Mouse (Mus musculus): ENCODE results near the gene Il13.

The Il13 gene

DNA sequence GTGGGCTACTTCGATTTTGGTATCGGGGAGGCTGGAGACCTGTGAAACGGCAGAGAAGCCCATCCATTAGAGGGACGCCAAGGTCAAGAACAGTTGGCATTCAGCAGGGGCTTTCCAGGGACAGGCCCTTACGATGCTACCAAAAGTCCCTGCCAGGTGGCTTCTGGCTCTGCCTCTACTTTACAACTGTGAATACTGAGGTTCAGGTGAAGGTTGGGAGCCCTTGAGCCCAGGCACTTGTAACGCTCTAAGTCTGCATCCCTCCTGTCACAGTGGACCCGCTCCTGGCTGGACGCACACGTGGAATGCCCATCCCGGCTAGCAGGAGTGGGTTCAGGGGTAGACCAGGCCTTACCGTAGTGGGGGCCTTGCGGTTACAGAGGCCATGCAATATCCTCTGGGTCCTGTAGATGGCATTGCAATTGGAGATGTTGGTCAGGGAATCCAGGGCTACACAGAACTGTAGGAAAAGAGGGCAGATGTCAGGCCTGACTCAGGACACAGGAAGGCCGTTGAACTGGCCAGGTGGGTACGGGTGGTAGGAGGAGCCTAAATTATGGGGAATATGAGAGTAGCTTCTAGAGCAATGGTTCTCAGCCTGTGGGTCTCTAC is 2.3 kb downstream of the Il13 start:
- DNase-seq (ENCODE audit: low spot score): peak; percentile 52

DNA sequence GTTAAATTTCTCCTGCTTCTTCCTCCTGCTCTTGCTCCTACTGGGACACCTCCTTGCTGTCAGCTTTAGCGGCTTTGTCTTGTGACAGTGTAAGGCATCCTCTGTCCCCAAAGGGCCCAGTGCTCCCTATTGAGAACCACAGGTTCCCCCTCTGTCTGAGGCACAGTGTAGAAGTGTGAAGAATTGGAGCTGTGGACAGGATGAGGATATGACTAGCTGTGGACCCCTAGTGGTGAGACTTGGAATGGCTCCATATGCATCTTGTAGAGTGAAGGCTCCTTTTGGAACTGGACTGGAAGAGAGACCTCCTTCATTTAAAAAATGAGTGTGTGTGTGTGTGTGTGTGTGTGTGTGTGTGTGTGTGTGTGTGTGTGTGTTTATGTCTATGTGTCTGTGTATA is 6.6 kb downstream of the Il13 start:
- DNase-seq (ENCODE audit: low spot score): peak; percentile 93

DNA sequence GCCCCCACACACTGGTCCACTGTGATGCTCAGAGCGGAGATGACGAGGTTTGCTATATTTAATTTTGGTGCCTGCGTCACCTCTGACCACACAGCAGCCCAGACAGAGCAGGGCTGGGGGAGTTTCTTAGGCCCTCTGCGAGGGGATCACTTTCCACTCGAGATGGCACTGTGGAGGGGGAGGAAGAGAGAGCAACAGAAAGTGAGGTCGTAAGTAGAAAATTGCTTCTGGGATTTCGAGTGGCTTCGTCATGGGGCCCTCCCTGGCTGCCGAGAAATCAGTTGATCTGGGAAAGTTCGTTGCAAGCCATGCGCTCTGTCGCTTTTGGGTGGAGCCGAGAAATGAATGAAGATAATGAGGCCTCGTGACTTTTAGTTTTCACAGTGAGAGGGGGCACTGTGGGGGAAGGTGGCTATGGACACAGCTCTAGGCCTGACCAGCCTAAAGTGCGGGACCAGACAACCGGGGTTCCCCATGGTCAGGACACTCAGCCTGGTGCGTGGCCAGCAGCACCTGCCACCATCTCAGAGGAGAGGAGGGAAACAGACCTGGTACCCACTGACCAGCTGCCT is 7.6 kb downstream of the Il13 start:
- no peak for DNase-seq (ENCODE audit: low spot score)

DNA sequence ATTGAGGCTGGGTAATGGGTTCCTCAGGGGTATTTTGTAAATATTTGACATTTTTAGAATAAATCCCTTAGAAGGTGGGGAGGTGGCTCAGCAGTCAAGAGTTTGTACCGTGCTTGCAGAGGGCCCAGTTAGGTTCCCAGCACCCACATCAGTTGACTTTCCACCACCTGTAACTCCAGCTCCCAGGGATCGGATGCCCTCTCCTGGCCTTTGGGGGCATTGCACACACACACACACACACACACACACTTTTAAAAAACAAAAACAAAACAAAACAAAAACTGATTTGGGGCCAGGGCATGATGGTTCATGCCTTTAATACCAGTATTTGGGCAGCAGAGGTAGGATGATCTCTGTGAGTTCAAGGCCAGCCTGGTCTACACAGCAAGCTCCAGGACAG is 10.4 kb downstream of the Il13 start:
- DNase-seq (ENCODE audit: low spot score): no peak

DNA sequence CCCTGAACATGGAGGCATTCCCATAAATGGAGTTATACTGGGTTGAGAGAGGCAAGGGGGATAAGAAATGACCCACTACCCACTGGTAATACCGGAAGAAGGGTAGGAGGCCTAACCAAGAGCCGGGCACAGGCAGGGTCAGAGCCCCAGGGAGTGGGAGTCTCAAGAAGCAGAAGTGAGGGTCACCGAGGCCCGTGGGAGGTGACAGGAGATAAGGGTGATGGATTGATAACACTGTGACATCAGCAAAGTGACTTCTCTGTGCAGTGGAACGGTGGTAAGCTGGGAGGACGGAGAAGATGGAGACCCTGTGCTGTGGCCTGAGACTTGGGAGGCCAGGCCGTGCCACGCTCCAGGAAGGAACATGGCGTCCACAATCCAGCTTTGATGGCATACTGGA is 10.9 kb downstream of the Il13 start:
- no peak for DNase-seq (ENCODE audit: low spot score)

DNA sequence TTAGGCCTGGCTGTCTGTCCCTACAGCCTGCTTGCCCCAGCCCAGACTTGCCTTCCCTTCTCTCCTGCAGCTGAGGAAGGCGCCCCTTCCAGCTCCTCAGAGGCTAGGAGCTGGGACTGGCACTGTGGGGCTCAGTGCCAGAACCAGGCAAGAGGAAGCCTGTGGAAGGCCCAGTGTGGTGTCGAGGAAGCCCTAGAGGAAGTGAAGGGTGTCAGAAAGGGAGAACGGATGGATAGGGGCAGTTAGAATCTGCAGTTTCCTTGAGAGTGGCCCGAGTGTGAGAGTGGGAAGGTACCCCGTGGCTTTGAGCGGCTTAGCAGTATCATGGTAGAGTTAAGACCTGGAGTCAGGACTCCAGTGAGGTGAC is 12.1 kb downstream of the Il13 start:
- DNase-seq (ENCODE audit: low spot score): no peak

DNA sequence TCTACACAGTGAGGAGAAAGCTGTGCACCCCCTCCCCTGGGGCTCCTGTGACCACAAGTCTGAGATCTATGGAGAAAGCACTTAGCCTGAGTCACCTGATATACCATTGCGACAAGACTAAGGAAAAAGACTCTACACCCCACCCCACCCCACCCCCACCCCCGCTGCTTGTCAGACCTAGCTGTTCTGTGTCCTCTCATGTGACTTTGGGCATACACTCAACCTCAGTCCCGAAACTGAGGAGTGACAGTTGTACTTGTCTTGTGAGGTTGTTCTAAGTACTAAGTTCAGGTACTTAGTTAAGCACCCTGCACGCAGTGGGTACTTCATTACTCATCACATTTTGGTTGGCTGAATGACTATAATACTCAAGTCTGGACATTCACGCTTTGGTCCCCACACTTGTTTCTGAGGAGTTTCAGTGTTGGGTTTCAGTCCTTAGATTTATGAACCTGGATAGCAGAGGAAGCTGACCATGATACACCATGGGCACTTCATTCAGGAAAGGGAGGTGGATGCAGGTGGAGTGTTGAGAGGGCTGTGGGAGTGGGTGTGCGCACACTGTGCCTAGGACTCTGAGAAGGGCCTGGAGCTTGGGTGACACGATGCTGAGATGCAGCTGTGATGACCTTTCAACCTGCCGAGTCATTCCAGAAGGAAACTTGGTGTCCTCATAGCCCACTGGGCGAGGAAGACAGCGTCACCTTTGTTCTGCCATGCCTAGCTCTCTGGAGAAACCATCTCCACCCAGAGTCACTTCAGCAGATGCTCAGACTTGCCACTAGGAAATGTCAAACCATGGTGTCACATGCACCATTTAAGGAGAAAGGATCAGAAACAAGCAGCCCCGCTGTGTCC is 12.7 kb downstream of the Il13 start:
- DNase-seq (ENCODE audit: low spot score): no peak

DNA sequence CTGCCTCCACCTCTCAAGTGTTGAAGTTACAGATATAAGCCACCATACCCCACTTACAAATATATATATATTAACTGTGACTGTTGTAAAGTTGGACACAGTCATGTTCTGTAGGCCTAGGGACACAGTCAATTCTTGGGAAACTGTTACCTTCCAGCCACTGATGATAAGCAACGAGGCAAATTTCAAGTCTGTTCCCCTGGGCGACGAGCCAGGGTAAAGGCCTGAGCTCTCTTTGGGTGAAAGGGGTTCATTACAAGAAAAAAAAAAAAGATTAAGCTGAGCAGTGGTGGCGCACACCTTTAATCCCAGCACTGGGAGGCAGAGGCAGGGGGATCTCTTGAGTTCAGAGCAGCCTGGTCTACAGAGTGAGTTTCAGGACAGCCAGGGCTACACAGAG is 14.4 kb downstream of the Il13 start:
- no peak for DNase-seq (ENCODE audit: low spot score)

DNA sequence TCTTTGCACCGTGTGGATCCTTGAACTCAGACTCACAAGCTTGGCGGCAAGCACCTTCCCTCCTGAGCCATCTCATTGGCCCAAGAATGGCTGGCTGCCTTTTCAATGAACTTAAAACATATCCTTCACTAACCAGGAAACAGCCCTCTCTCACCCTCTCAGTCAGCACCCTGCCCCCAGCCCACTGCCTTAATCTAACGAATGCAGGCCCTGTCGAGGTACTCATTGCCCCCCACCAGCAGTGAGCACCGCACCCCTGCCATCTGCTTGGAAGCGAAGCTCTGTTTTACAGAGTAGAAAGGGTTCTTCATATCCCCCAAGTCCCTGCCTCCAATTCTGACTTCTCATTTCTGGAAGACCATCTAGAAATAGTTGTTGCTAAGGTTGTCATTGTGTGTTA is 15.1 kb downstream of the Il13 start:
- DNase-seq (ENCODE audit: low spot score): no peak

DNA sequence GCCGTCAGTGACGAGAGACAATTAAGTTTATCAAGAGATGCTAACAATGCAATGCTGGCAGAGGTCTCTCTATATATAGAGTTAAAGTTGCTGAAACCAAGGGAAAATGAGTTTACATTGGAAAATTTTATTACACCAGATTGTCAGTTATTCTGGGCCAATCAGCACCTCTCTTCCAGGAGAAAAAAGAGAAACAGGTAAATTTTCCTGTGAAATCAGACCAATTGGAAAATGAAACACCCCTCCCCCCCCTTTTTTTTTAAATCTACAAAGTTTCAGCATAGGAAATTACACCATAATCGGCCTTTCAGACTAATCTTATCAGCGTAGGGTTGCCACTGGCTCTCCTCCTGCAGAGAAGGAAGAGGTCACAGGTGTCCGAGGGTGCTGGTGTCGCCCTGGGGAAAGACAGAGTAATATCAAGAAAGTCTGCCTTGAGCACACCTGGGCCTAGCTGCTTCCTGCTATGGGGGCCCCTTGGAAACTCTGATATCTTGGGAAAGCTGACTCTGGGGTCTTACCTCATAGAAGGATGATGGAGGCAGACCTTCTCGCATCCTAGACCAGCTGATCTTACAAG is 15.8 kb downstream of the Il13 start, which contains the start of gene Il4:
Il4 (minus strand) TSS at position 51 of the 580 bp plus-strand sequence.
- no peak for DNase-seq (ENCODE audit: low spot score)

DNA sequence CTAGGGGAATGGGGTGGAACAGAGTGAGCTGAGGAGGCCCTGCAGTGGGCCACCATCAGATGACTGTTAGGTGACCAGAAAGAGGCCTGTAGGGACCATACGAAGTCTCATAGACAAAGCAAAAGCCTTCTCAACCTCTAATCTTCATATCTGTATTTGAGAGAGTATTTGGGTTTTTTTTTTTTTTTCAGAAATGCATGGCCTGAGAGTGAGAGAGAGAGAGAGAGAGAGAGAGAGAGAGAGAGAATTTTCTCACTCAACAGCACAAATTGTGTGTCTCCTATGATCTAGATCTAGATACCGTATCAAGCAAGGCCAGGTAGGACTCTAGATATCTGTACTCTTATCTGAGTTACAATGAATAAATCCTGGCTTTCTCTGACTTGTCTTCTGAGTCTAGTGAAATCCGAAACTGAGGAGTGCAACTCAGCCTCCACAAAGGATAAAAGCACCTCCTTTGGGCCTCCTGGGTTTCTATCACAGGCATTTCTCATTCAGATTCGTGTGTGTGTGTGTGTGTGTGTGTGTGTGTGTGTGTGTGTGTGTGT is 16.9 kb downstream of the Il13 start:
- no peak for DNase-seq (ENCODE audit: low spot score)

DNA sequence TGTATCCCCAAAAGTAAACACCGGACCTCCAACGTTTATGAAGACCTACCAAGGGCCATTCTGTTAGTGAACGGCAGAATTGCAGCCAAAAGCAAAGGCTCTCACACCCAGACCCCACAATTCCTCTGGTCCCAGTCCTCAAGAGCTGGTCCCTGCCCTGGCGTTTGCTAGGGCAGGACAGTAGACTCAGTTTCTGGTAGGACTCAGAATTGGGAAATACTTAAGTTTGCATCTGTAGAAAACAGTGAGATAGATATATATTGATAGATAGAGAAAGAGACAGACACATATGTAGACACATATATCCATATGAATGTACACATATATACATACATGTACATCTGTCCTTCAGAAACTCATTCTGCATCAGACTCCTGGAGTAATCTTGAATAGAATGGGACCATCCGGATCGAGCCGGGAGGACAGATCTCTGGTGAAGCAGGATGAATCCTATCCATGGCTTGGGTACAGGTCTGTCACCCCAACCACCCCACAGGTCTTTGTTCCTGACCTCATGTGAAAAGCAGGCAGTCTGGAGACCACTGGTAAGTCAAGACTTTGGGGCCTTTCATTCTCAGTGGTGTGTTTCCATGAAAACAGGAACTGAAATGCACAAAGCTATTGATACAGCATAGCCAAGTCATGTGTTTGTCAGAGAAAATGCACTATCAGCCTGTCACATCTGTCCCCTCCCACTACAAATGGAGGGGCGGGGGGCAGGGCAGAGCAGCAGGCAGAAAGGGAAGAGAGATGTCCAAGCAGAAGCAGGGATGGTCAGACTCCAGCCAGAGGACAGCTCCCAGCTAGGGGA is 17.5 kb downstream of the Il13 start:
- DNase-seq (ENCODE audit: low spot score): no peak

DNA sequence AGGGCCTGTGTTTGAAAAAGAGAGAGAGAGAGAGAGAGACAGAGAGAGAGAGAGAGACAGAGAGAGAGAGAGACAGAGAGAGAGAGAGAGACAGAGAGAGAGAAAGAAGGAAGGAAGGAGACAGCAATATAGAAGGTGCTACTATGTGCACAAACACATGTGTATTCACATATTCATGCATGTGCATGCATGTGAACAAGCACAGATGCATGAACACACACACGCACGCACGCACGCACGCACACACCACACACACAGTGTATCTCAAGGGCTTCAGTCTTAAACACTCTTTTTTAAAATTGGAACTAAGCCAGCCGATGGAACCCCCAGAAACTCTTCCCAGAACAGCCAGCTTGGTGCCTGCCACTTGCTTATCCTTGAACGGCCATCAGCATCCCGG is 18.9 kb downstream of the Il13 start:
- DNase-seq (ENCODE audit: low spot score): no peak

DNA sequence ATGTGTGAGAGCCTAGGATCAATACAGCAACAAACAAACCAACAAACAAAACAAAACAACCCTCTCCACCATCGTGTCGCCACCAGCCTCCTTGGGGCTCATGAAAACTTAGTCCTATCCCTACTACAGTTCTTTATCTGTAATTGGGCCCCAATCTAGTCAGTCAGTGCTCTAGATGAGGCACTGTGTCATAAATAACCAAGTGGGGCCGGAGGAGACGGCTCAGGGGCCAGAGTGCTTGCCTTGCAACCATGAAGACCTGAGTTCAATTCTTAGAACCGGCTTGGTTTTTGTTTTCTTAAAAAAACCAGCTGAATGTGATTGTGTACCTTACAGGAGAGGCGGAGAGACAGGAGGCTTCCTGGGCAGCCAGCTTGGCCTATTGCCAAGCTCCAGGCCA is 19.3 kb downstream of the Il13 start:
- no peak for DNase-seq (ENCODE audit: low spot score)

DNA sequence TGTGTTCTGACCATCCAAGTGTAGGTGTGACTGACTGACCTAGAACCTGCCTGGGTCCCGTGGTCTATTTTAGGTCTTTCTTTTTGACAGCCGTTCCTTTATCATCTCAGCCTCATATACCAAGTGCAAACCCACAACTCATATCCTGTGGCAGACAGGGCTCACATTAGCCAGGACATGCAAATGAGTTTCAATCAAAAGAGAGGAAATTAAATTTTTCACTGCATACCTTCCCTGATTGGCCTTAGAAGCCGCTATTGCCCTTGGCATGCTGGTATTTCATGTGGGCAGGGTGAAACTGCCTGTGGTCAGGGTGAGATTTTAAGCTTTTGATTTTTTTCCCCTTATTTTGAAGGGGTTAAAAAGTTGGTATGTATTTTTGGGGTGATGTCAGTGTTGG is 24.8 kb downstream of the Il13 start:
- no peak for DNase-seq (ENCODE audit: low spot score)

DNA sequence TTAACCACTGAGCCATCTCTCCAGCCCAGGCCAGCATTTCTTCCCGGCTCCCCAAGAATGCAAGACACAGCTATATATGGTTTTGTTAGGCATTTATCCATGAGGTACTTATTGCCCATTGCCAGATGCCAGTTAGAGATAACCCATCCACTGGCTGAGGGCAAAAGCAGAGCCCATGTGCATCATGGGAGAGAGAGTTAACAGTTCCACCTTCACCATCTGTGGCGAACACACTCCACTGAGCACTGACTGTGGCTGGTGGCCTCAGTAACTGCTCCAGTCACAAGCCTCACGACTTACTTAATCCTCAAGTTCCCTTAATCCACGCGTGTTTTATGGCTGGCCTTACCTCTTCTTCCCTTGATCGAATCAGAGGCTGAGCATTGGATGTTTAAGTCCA is 25.3 kb downstream of the Il13 start:
- no peak for DNase-seq (ENCODE audit: low spot score)

DNA sequence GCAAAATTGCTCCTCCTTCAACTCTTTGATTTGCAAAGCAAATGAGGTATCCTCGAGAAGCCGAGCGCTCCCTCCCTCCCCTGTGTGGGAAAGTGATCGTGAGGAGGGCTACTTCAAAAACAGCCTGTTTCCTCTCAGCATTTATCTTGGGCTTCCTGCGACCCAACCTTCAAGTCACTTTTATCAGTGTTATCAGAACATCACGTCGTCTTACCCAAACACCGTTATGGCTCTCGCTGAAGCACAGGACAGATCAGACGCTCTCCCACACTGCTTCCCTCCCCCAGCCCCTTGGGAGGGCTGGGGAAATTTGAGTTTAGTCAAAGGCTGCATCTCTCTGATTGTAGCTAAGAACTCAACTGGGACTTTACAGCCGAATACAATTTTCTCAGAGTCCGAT is 28.9 kb downstream of the Il13 start:
- DNase-seq (ENCODE audit: low spot score): no peak

DNA sequence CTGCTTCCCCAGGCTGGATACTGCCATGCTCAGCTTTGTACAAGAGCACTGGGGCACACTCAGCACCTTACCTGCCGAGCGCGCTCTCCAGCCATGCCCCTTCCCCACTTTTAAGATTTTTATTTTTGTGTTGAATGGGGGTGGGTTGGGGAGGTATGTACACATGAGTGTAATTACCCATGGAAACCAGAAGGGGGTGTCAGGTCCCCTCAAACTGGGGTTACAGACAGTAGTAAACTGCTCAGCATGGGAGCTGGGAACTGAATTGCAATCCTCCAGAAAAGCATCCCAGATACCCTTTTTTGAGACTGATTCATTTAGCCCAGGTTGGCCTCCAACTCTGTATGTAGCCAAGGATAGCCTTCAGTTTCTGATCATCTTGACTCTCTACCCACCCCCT is 29.5 kb downstream of the Il13 start:
- DNase-seq (ENCODE audit: low spot score): no peak

DNA sequence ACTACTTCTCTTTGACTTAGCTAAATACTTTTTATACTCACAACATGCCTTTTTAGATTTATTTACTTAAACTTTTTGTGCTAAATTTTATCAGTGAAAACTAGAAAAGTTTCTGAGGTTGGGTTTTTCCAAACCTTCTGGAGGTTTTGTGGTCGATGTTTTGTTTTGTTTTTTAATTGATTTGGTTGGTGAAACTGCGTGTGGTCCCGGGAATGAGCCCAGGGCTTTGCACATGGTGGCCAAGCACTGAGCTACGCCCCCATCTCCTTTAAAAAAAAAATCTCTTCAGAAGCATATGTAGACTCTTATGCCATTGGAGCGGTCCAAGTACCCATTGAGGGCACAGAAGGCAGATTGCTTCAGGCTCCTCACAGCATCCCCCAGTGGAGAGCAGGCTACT is 43.4 kb downstream of the Il13 start:
- DNase-seq (ENCODE audit: low spot score): no peak

DNA sequence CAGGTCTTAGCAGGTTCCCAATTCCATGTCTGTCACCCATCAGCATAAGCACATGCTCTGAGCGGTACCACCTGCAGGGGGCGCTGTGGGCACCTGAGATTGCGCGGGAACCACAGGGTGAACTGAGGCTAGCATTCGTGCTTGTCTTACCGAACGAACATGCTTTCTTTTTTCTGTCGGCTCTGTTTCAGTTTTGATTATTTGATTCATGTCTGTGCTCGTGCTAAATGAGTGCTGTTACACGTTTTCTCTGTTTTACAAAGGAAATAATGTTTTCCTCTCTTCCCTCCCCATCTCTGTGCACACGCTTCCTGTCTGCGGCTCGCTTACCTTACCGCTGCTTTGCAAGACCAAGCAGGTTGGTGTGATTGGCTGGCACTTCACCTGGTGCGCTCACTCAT is 44.1 kb downstream of the Il13 start:
- DNase-seq (ENCODE audit: low spot score): peak; percentile 76

DNA sequence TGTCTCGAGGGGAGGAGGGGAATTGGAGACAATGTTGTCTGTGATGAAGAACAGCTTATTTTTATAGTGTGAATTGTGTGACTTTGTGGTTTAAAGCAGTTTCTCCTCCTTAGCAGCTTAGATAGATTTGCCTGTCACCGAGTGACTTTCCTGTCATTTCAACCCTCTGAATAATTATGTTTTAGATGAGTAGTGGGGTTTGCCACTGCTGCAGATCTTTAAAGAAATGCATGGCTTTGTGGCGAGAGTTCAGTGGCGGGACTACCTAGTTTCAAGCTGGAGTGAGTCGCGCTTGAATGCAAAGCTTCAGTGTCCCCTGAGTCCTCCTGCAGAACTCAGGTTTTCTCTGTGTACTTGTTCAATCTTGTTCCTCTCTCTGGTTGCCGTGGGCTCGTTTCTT is 46.2 kb downstream of the Il13 start:
- no peak for DNase-seq (ENCODE audit: low spot score)

DNA sequence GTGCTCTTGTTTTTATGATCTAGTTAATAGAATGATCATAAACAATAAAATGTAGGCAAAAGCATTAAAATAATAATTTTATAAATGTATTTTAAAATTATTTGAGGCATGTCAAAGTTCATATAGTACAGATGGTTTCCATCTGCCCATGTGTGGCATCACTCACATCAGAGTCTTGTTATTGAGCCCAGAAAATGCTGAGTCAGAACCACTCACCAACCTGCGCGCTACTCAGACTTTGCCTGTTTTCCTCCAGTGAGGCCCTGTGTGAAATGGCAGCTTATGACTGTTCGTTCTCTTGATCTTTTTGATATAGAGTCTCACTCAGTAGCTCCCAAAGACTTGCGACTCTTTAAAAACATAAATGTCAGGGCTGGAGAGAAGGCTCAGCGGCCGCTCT is 49.0 kb downstream of the Il13 start:
- no peak for DNase-seq (ENCODE audit: low spot score)

Data from embryo, embryonic 10 days (tissue).